Mouse (Mus musculus): ENCODE measurements around the gene Hmgb4. TPM values are rescaled to one million over a fixed set of nuclear protein-coding genes. Genes with fewer than 3 reads are reported as not detected.

Hmgb4 gene
- total RNA-seq (2021), result not detected
- long read RNA-seq, result 0 reads

- no peak for DNase-seq (ENCODE audit: low spot score in 2 of 2)
Measured at GRCm38 (mm10) chr4:128260907-128261560, at the start of gene Hmgb4. Gene Hmgb4 (minus strand): TSS chr4:128260957.

GRCm38 (mm10) chr4:128306011-128306410 is 45.3 kb upstream of the Hmgb4 start:
- no peak for DNase-seq (ENCODE audit: low spot score in 2 of 2)

GRCm38 (mm10) chr4:128304049-128304448 is 43.3 kb upstream of the Hmgb4 start:
- DNase-seq (ENCODE audit: low spot score in 2 of 2), result peak in 1 of 2 experiments; percentile 42

- no peak for DNase-seq (ENCODE audit: low spot score in 2 of 2)
Measured at GRCm38 (mm10) chr4:128288095-128288494, 27.3 kb upstream of the Hmgb4 start.

- DNase-seq (ENCODE audit: low spot score in 2 of 2), result no peak
Measured at GRCm38 (mm10) chr4:128285009-128285408, 24.3 kb upstream of the Hmgb4 start.

- no peak for DNase-seq (ENCODE audit: low spot score in 2 of 2)
Measured at GRCm38 (mm10) chr4:128275586-128275985, 14.8 kb upstream of the Hmgb4 start.

GRCm38 (mm10) chr4:128275116-128275515 is 14.4 kb upstream of the Hmgb4 start:
- DNase-seq (ENCODE audit: low spot score in 2 of 2), result no peak

GRCm38 (mm10) chr4:128273146-128273545 is 12.4 kb upstream of the Hmgb4 start:
- DNase-seq (ENCODE audit: low spot score in 2 of 2), result no peak

- peak in 1 of 2 experiments; percentile 34 for DNase-seq (ENCODE audit: low spot score in 2 of 2)
Measured at GRCm38 (mm10) chr4:128272501-128272900, 11.7 kb upstream of the Hmgb4 start.

GRCm38 (mm10) chr4:128270931-128271330 is 10.2 kb upstream of the Hmgb4 start:
- DNase-seq (ENCODE audit: low spot score in 2 of 2), result no peak

- DNase-seq (ENCODE audit: low spot score in 2 of 2), result no peak
Measured at GRCm38 (mm10) chr4:128270177-128270576, 9.4 kb upstream of the Hmgb4 start.

- no peak for DNase-seq (ENCODE audit: low spot score in 2 of 2)
Measured at GRCm38 (mm10) chr4:128269261-128269875, 8.6 kb upstream of the Hmgb4 start.

GRCm38 (mm10) chr4:128265341-128265740 is 4.6 kb upstream of the Hmgb4 start:
- DNase-seq (ENCODE audit: low spot score in 2 of 2), result no peak

- DNase-seq (ENCODE audit: low spot score in 2 of 2), result no peak
Measured at GRCm38 (mm10) chr4:128264491-128264890, 3.7 kb upstream of the Hmgb4 start.

- no peak for DNase-seq (ENCODE audit: low spot score in 2 of 2)
Measured at GRCm38 (mm10) chr4:128259211-128259610, 1.5 kb downstream of the Hmgb4 start.

GRCm38 (mm10) chr4:128248676-128249075 is 12.1 kb downstream of the Hmgb4 start:
- peak in 1 of 2 experiments; percentile 36 for DNase-seq (ENCODE audit: low spot score in 2 of 2)

GRCm38 (mm10) chr4:128245201-128245600 is 15.6 kb downstream of the Hmgb4 start:
- DNase-seq (ENCODE audit: low spot score in 2 of 2), result no peak

- no peak for DNase-seq (ENCODE audit: low spot score in 2 of 2)
Measured at GRCm38 (mm10) chr4:128241854-128242356, 18.9 kb downstream of the Hmgb4 start.

- DNase-seq (ENCODE audit: low spot score in 2 of 2), result no peak
Measured at GRCm38 (mm10) chr4:128241075-128241853, 19.5 kb downstream of the Hmgb4 start.

GRCm38 (mm10) chr4:128239113-128239512 is 21.6 kb downstream of the Hmgb4 start:
- DNase-seq (ENCODE audit: low spot score in 2 of 2), result peak; percentile 23 to 35

- no peak for DNase-seq (ENCODE audit: low spot score in 2 of 2)
Measured at GRCm38 (mm10) chr4:128233458-128233857, 27.3 kb downstream of the Hmgb4 start.

Data from layer of hippocampus, postnatal 10 days (tissue).